Mouse (Mus musculus) E14TG2a.4 (cell line): ENCODE results near the gene Gm20388.

Experiments used
- CTCF ChIP-seq: conservative IDR thresholded peaks from 2 replicates; pipeline ENCODE4 v1.5.1; 2014; ENCODE audit warnings: low read length
- NANOG ChIP-seq: IDR thresholded peaks from 2 replicates; pipeline ENCODE4 v1.6.1; 2014; ENCODE audit warnings: borderline replicate concordance, low read length, mixed read lengths
- POU5F1 ChIP-seq: IDR thresholded peaks from 2 replicates; pipeline ENCODE4 v1.6.1; 2014; ENCODE audit warnings: low read length, borderline replicate concordance

GRCm38 (mm10) chr8:120044907-120045306, 134.3 kb downstream of the Gm20388 start:
- TF ChIP-seq CTCF: no peak
- TF ChIP-seq POU5F1: no peak
- no peak for TF ChIP-seq NANOG
